Mouse (Mus musculus) liver, adult 2 months (tissue): ENCODE measurements at regions not wholly inside any gene's neighbourhood (a gene's known extent, or its start where the extent isn't known, plus 50 kb on each side); places are given as distances from the start of the nearest gene placed in this dataset.

Experiments
- CTCF ChIP-seq: fragments of 200-500 bp; IDR thresholded peaks from 2 replicates; pipeline ENCODE4 v1.5.1; 2011; ENCODE audit warnings: low read depth, low read length, control low read depth
- POLR2A ChIP-seq: fragments of 200-500 bp; IDR thresholded peaks from 2 replicates; pipeline ENCODE4 v1.6.1; 2011; ENCODE audit warnings: low read length, control low read depth; ENCODE audit not compliant: insufficient read depth; ENCODE audit errors: extremely low read depth

DNA sequence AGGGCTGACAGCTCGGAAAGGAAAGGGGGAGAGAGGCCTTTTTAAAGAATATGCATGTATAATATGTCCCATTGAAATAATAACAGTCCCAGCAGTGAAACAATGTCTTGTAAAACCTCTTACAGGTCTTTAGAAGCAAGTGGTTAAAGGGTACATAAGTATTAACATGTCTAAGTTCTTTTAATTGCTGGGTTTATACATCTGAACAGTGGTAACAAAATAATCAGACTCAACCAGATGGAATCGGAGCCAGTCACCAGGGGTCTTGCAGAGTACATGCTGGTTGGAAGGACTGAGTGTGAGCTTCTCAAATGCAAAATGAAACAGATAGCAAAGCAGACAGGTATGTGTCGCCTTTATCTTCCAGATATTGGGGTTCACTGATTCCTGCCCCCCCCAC is 317.3 kb downstream of the Nsun3 start:
- TF ChIP-seq CTCF, result no peak
- TF ChIP-seq POLR2A, result no peak
